Mouse (Mus musculus): Measurements from ENCODE around the gene N4bp2l2.

GRCm38 (mm10) chr5:150673153-150673835 is 7.3 kb upstream of the N4bp2l2 start, which contains the start of gene Pds5b:
- TF ChIP-seq CTCF (conservative IDR thresholded peaks at IDR 0.05; ENCODE audit: low read length) (no peak), NANOG (IDR thresholded peaks at IDR 0.05; ENCODE audit: borderline replicate concordance, low read length) (no peak)
